ENCODE assay signal across 12 mouse cellular contexts in genomic region chr13:56352839-56353605, GRCm38 (mm10). TPM values are rescaled to one million over a fixed set of nuclear protein-coding genes. Genes with fewer than 3 reads are reported as not detected.
DNase-seq lines count a peak whose midpoint lies in the region; ATAC-seq and TF ChIP-seq lines count a peak whose summit lies in the region.
"Had no signal": no experiment of that assay in that cellular context is flagged by ENCODE, and none has a peak within 500 bp of the region (broad histone marks: within the 10 kb centered on the region; RNA-seq: fewer than 3 reads in every experiment).

No protein-coding gene starts in this region.

- DNase-seq in gastrocnemius, adult 2 months: peak; percentile 41
- no peak for DNase-seq in gastrocnemius, postnatal 4 days (ENCODE audit: low spot score in 2 of 2)
- DNase-seq in 416B (ENCODE audit: low read depth): peak; percentile 96
- DNase-seq in kidney, adult 8-10 months: peak; percentile 28 to 62
- DNase-seq in thymus, postnatal 4 days: no peak
- DNase-seq in layer of hippocampus, postnatal 25 days (ENCODE audit: extremely low spot score in 1 of 2, low spot score in 1 of 2): no peak
- DNase-seq: gastrocnemius, postnatal 36 days; retina, postnatal 1 day had no signal

- peaks cover 18% of the 10 kb centered on the region for H3K4me1 ChIP-seq in lung, embryonic 16.5 days (replicated peaks; ENCODE audit: control insufficient read depth, insufficient read depth, low read length)
- no peaks in the 10 kb centered on the region; the same call in 1 of the 2 replicates for H3K4me1 ChIP-seq in hindbrain, embryonic 12.5 days
- H3K4me1 ChIP-seq: hindbrain, embryonic 15.5 days had no signal

- TF ChIP-seq CTCF in gastrocnemius, adult 2 months (IDR thresholded peaks at IDR 0.05): no peak

- H3K27me3 ChIP-seq in lung, embryonic 16.5 days (ENCODE audit: control insufficient read depth, insufficient read depth, low read depth, low read length): no peaks in the 10 kb centered on the region
- H3K27me3 ChIP-seq in hindbrain, embryonic 12.5 days: no peaks in the 10 kb centered on the region
- H3K27me3 ChIP-seq: hindbrain, embryonic 15.5 days had no signal

- H3K4me3 ChIP-seq in gastrocnemius, adult 2 months: no peak overlapping the region
- no peak overlapping the region for H3K4me3 ChIP-seq in lung, embryonic 16.5 days (ENCODE audit: low read length)
- H3K4me3 ChIP-seq in hindbrain, embryonic 12.5 days: no peak overlapping the region
- H3K4me3 ChIP-seq: forebrain, embryonic 10.5 days; hindbrain, embryonic 15.5 days had no signal

- 80% methylated on average over 12 of the region's 12 CpGs for WGBS in lung, embryonic 16.5 days
- 90% methylated on average over 12 of the region's 12 CpGs for WGBS in hindbrain, embryonic 12.5 days

- H3K9ac ChIP-seq in lung, embryonic 16.5 days (ENCODE audit: low read length): no peak overlapping the region
- H3K9ac ChIP-seq in hindbrain, embryonic 12.5 days: no peak overlapping the region
- H3K9ac ChIP-seq: hindbrain, embryonic 15.5 days had no signal

- H3K9me3 ChIP-seq in lung, embryonic 16.5 days (ENCODE audit: control insufficient read depth, low read length): no peaks in the 10 kb centered on the region
- H3K9me3 ChIP-seq in hindbrain, embryonic 12.5 days (replicated peaks): no peaks in the 10 kb centered on the region
- H3K9me3 ChIP-seq: forebrain, embryonic 10.5 days; hindbrain, embryonic 15.5 days had no signal

- H3K36me3 ChIP-seq in lung, embryonic 16.5 days (ENCODE audit: control insufficient read depth, insufficient read depth, low read length): no peaks in the 10 kb centered on the region
- no peaks in the 10 kb centered on the region for H3K36me3 ChIP-seq in hindbrain, embryonic 12.5 days
- H3K36me3 ChIP-seq: forebrain, embryonic 10.5 days; hindbrain, embryonic 15.5 days had no signal

- H3K4me2 ChIP-seq in lung, embryonic 16.5 days (ENCODE audit: low read depth, low read length): no peak overlapping the region
- no peak overlapping the region for H3K4me2 ChIP-seq in hindbrain, embryonic 12.5 days (replicated peaks)
- H3K4me2 ChIP-seq: hindbrain, embryonic 15.5 days had no signal

- peak; percentile 39; the same call in 1 of the 2 replicates for ATAC-seq in lung, embryonic 16.5 days (ENCODE audit: low read depth)
- ATAC-seq in hindbrain, embryonic 12.5 days (ENCODE audit: low FRiP score): no peak

- no peak overlapping the region for H3K27ac ChIP-seq in gastrocnemius, adult 2 months
- no peak overlapping the region for H3K27ac ChIP-seq in lung, embryonic 16.5 days (ENCODE audit: low read length)
- no peak overlapping the region for H3K27ac ChIP-seq in hindbrain, embryonic 12.5 days
- H3K27ac ChIP-seq: forebrain, embryonic 10.5 days; hindbrain, embryonic 15.5 days had no signal

- intact Hi-C loops in gastrocnemius, adult 2 months (cut with DNase I): no loop called here

RNA-seq across cellular contexts. Expression of gene Cxcl14, which starts 56.7 kb away (rescaled TPM):
- total RNA-seq in gastrocnemius, adult 2 months (2021): 10 to 100 TPM; 30.7 to 35.6 TPM
- 1 to 10 TPM; 5.3 to 5.6 TPM for total RNA-seq in gastrocnemius, postnatal 4 days (2021)
- 10.3 and 13.4 TPM in 2 replicates for polyA plus RNA-seq in lung, embryonic 16.5 days (2015; fragmentation: Nextera tagmentation; extraction: Ambion mirVana)
- polyA plus RNA-seq in hindbrain, embryonic 12.5 days (2016; fragmentation: Nextera tagmentation; extraction: Ambion mirVana): 72.3 and 90.1 TPM in 2 replicates
- 100 to 1,000 TPM; 121 to 137 TPM for total RNA-seq in layer of hippocampus, postnatal 25 days (2021)

Comparison
In these comparisons a context has a peak if more than half of its experiments do, and no peak if none do; other contexts are left out.
1. DNase-seq: peak in gastrocnemius, adult 2 months (single experiment), 416B (single experiment) and kidney, adult 8-10 months (2 of 2); none in gastrocnemius, postnatal 4 days (0 of 2), thymus, postnatal 4 days (single experiment) and layer of hippocampus, postnatal 25 days (0 of 2).
2. RNA of gene Cxcl14, which starts 56.7 kb away (total RNA-seq): 121 to 137 TPM in layer of hippocampus, postnatal 25 days and 30.7 to 35.6 TPM in gastrocnemius, adult 2 months; 5.3 to 5.6 TPM in gastrocnemius, postnatal 4 days; every median in the first group is over 4 times any median in the second.